Mouse (Mus musculus) G1E (cell line): ENCODE results near the gene Dtx3. TPM values are rescaled to one million over a fixed set of nuclear protein-coding genes. Genes with fewer than 3 reads are reported as not detected.
"Not testable (repeated sequence)": the region's sequence is repeated elsewhere in the genome, so short reads cannot be mapped to it uniquely, and the experiment has no call there.

Experiments
- ATAC-seq: 2 replicates; pipeline ENCODE4 v1.8.0; 2016; ENCODE audit warnings: mild to moderate bottlenecking; ENCODE audit not compliant: insufficient number of reproducible peaks, poor library complexity, low FRiP score, severe bottlenecking; ENCODE audit errors: extremely low read depth
- DNase-seq: peaks from one replicate; pipeline ENCODE4 v3.0.0; 2012; ENCODE audit warnings: low spot score
- H3K27me3 ChIP-seq: 2 replicates; pipeline ENCODE4 v1.6.1; 2012; ENCODE audit warnings: mild to moderate bottlenecking, low read length, inconsistent platforms; ENCODE audit not compliant: insufficient read depth
- H3K36me3 ChIP-seq: replicated peaks from 2 replicates; pipeline ENCODE3; 2012; ENCODE audit warnings: mild to moderate bottlenecking, inconsistent platforms
- H3K4me1 ChIP-seq: 2 replicates; pipeline ENCODE4 v1.6.1; 2012; ENCODE audit warnings: low read depth, low read length, inconsistent platforms, mixed read lengths; ENCODE audit not compliant: insufficient read depth
- H3K4me3 ChIP-seq: 2 replicates; pipeline ENCODE4 v1.5.1; 2012; ENCODE audit warnings: low read depth, mild to moderate bottlenecking, inconsistent platforms, low read length, moderate library complexity, mixed read lengths
- H3K9me3 ChIP-seq: replicated peaks from 2 replicates; pipeline ENCODE4 v1.6.1; 2012; ENCODE audit warnings: inconsistent platforms
- CTCF ChIP-seq: IDR thresholded peaks from 2 replicates; pipeline ENCODE4 v1.5.1; 2012; ENCODE audit warnings: low read depth, low read length, inconsistent platforms, mixed read lengths
- GATA1 ChIP-seq: IDR thresholded peaks from 2 replicates; pipeline ENCODE4 v1.6.1; 2012; ENCODE audit warnings: borderline replicate concordance, low read length, inconsistent platforms, mixed read lengths
- GATA2 ChIP-seq: IDR thresholded peaks from 2 replicates; pipeline ENCODE4 v1.6.1; 2012; ENCODE audit warnings: low read depth, low read length, inconsistent platforms, borderline replicate concordance
- POLR2AphosphoS5 ChIP-seq: IDR thresholded peaks from 2 replicates; pipeline ENCODE4 v1.6.1; 2012; ENCODE audit warnings: low read depth, low read length, inconsistent platforms; ENCODE audit not compliant: insufficient replicate concordance
- TAL1 ChIP-seq: conservative IDR thresholded peaks from 2 replicates; pipeline ENCODE4 v1.6.1; 2012; ENCODE audit warnings: low read depth, low read length, inconsistent platforms, mixed read lengths
- polyA plus RNA-seq: library from polyadenylated mRNA; stranded (reverse); fragments of >175 nt; gene quantifications from 2 replicates; pipeline ENCODE4 v1.2.3, GENCODE M21; 2012
- total RNA-seq, 2 experiments: library from RNA; stranded (forward) in 1 of 2; stranded (reverse) in 1 of 2; fragments of 200-1000 nt in 1 of 2; fragments of >200 nt in 1 of 2; fragmentation: Nextera tagmentation in 1 of 2; gene quantifications; 2 replicates each; pipeline ENCODE4 v1.2.3; 2014 to 2017

Dtx3 gene
- total and polyA plus RNA-seq, 3 experiments: 95.8 to 360 (median 213) TPM

- H3K4me3 ChIP-seq: no peak overlapping the region
- no peaks in the 10 kb centered on the region for H3K27me3 ChIP-seq
- H3K36me3 ChIP-seq: no peaks in the 10 kb centered on the region
- ATAC-seq (no peak), DNase-seq (no peak)
- peaks cover 9% of the 10 kb centered on the region for H3K4me1 ChIP-seq
- H3K9me3 ChIP-seq: peaks cover 8% of the 10 kb centered on the region
- TF ChIP-seq TAL1 (no peak), CTCF (no peak), GATA1 (no peak), POLR2AphosphoS5 (no peak), GATA2 (no peak)
Observed at GRCm38 (mm10) chr10:127153323-127153722, 42.2 kb downstream of the Dtx3 start.

- H3K36me3 ChIP-seq, H3K9me3 ChIP-seq, H3K4me3 ChIP-seq, ATAC-seq, H3K4me1 ChIP-seq, H3K27me3 ChIP-seq, DNase-seq: not testable (repeated sequence)
Observed at GRCm38 (mm10) chr10:127152556-127152955, 43.0 kb downstream of the Dtx3 start.

DNA sequence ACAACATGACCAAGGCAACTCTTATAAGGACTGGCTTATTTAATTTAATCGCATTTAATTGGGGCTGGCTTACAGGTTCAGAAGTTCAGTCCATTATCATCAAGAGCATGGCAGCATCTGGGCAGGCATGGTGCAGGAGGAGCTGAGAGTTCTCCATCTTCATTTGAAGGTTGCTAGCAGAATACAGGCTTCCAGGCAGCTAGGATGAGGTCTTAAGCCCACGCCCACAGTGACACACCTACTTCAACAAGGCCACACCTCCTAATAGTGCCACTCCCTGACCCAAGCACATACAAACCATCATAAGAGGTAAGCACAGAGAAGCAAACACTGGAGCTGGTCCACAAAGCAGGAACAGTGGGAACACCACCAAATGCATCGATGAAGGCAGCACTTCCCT lies 44.3 kb downstream of the Dtx3 start:
- ATAC-seq: not testable (repeated sequence)

GRCm38 (mm10) chr10:127150471-127150872 lies 45.1 kb downstream of the Dtx3 start:
- Histone ChIP-seq H3K4me1 (peaks cover 4% of the 10 kb centered on the region; the same call in 1 of the 2 replicates), H3K36me3 (no peaks in the 10 kb centered on the region), H3K9me3 (peaks cover 8% of the 10 kb centered on the region), H3K27me3 (no peaks in the 10 kb centered on the region), H3K4me3 (no peak overlapping the region)
- no peak for TF ChIP-seq CTCF
- no peak for TF ChIP-seq GATA1
- TF ChIP-seq POLR2AphosphoS5: no peak
- no peak for TF ChIP-seq GATA2
- no peak for TF ChIP-seq TAL1
- ATAC-seq (no peak), DNase-seq (no peak)

More for the DNA sequence above, 44.3 kb downstream of the Dtx3 start:
- not testable (repeated sequence) for H3K4me1 ChIP-seq, H3K36me3 ChIP-seq, DNase-seq, H3K4me3 ChIP-seq, H3K27me3 ChIP-seq, H3K9me3 ChIP-seq

GRCm38 (mm10) chr10:127147135-127147534 lies 48.4 kb downstream of the Dtx3 start:
- ATAC-seq: no peak
- H3K4me1 ChIP-seq: peaks cover 9% of the 10 kb centered on the region; the same call in 1 of the 2 replicates
- no peak for TF ChIP-seq GATA2
- no peak for TF ChIP-seq CTCF
- no peak for TF ChIP-seq TAL1
- TF ChIP-seq GATA1: no peak
- TF ChIP-seq POLR2AphosphoS5: no peak
- peaks cover under 1% of the 10 kb centered on the region for H3K9me3 ChIP-seq
- no peak for DNase-seq
- H3K27me3 ChIP-seq: no peaks in the 10 kb centered on the region
- no peaks in the 10 kb centered on the region for H3K36me3 ChIP-seq
- no peak overlapping the region for H3K4me3 ChIP-seq

DNA sequence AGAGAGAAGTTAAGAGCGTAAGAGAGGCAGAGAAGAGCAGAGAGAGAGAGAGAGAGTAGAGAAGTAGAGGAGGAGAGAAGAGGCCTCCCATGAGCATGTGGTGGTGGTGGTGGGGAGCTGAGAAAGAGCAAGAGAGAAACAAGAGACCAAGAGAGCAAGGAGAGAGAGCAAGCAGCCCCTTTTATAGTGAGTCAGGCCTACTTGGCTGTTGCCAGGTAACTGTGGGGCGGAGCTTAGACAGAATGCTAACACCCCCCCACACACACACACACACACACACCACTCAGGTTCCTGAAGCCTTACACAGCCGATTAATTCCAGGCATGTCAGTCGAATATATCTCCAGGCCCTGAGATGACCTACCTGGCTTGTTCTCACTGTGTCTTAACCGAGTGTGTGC lies 50.2 kb downstream of the Dtx3 start:
- H3K36me3 ChIP-seq: no peaks in the 10 kb centered on the region

DNA sequence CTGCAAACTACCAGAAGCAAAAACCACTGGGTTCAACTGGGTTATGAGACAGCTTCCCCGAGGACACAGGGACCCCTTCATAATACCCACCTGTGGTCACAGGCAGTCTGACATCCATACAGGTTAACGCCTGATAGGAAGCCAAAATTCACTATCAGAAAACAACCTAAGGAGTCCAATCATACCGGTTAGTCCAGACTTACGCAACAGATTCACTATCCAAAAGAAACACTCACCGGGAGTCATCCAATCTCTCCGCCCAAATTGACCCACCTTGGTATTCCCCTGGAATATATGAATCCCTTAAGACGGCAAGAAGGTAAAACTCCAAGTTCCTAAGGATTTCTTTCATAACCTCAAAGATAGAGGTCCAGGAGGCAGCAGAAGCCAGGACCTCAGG lies 51.0 kb downstream of the Dtx3 start:
- TF ChIP-seq TAL1: no peak
- no peak for TF ChIP-seq CTCF
- no peak for TF ChIP-seq GATA1
- no peak for TF ChIP-seq GATA2
- no peak for TF ChIP-seq POLR2AphosphoS5
- H3K36me3 ChIP-seq: no peaks in the 10 kb centered on the region
- H3K9me3 ChIP-seq: no peaks in the 10 kb centered on the region
- no peaks in the 10 kb centered on the region; the same call in 1 of the 2 replicates for H3K27me3 ChIP-seq
- DNase-seq: no peak
- no peak for ATAC-seq
- no peak overlapping the region for H3K4me3 ChIP-seq
- peaks cover 13% of the 10 kb centered on the region; the same call in 1 of the 2 replicates for H3K4me1 ChIP-seq

More for the DNA sequence above, 50.2 kb downstream of the Dtx3 start:
- no peak overlapping the region for H3K4me3 ChIP-seq
- ATAC-seq (no peak), DNase-seq (no peak)
- no peaks in the 10 kb centered on the region for H3K9me3 ChIP-seq
- no peaks in the 10 kb centered on the region; the same call in 1 of the 2 replicates for H3K27me3 ChIP-seq
- no peak for TF ChIP-seq GATA1
- peaks cover 13% of the 10 kb centered on the region; the same call in 1 of the 2 replicates for H3K4me1 ChIP-seq
